Mouse (Mus musculus) 3134 (cell line): Measurements from ENCODE around the gene Dusp5.
"Not testable (repeated sequence)": the region's sequence is repeated elsewhere in the genome, so short reads cannot be mapped to it uniquely, and the experiment has no call there.

Source experiments
- DNase-seq: peaks from one replicate; pipeline ENCODE4 v3.0.0-alpha.2; 2011; ENCODE audit warnings: low spot score; ENCODE audit not compliant: insufficient read length; ENCODE audit errors: extremely low read depth

Gene Dusp5

DNA sequence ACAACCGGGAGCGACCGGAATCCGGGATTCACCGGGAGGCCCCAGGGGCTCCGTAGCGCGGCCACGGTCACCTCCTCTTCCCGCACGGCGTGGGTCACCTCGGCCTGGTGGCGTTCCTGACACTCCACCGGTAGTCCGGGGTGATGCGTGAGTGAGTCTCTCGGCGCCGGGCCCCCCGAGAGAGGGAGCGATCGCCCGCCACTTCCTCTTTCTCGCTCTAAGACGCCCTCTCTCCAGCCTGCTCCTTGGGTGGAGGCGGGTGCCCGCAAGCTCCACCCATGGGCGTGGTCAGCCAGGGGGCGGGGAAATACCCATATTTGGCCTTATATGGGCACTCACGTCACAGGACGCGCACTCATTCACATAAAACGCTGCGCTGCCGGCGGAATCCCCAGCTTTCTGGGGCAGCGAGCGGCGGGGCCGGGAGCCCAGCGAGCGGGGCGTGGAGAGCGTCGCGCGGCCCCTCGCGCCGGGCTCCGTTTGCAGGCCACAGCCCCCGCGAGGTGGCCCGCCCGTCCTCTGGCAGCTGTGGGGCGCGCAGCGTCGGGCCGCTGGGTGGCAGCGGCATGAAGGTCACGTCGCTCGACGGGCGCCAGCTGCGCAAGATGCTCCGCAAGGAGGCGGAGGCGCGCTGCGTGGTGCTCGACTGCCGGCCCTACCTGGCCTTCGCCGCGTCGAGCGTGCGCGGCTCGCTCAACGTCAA lies at the start of gene Dusp5:
Gene Dusp5 (plus strand): TSS at position 358 of the 703 bp plus-strand sequence.
- DNase-seq: peak; percentile 98

- DNase-seq: no peak
Observed at GRCm38 (mm10) chr19:53479590-53479989, 49.3 kb upstream of the Dusp5 start.

- DNase-seq: no peak
Observed at GRCm38 (mm10) chr19:53482093-53482492, 46.8 kb upstream of the Dusp5 start.

DNA sequence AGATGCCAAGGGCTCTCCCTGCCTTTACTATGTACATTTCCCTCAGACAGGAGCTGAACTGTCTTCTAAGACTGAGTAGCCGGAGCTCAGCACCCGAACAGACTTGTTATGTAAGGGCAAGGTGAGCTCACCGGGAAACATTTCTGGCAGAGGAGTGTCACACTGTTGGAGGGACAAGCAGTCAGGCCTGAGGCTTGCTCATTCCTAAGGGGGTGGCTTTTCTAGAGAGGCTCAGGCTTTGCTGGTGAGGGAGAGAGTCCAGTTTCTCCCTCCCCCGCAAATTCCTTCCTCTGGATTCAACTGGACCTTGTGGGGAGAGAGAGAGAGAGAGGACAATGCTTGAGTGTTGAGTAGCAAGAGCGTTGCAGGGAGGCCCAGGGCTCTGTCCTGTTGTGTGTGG lies 46.4 kb upstream of the Dusp5 start:
- DNase-seq: no peak

DNA sequence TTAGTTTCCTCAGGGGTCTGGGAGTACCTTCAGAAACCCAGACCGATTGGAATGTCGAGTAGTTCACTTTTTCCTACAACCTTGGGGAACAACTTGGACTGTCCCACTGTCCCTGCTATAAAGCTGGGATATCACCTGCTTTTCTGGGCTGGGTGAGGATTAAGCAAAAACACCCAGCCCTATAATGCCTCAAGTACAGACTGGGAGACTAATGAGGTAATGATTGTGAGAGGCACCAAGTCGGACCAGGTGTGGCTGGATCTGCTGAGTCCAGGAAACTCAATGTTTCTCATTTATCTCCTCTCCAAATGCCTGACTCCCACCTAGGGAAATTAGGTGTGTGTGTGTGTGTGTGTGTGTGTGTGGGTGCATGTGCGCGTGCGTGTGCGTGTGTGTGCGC lies 44.9 kb upstream of the Dusp5 start:
- DNase-seq: no peak

GRCm38 (mm10) chr19:53484918-53485317 lies 44.0 kb upstream of the Dusp5 start:
- no peak for DNase-seq

DNA sequence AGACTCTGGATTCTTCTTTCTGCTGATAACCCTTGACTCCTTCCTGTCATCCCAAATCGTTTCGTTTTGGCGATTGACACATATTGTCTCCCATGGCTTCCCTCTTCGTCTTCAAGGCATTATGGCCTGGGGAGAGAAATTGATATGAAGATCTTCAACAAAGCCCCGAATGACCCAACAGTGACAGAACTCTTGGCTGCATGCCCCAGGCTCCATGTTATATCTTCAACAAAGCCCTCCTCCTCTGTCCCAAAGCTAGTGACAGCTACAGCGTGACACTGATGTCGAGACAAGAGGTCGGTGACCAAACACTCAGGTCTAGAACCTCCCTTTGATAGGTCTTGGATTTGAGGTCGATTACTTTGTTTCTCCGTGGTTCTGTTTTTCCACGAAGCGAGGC lies 39.7 kb upstream of the Dusp5 start:
- no peak for DNase-seq

DNA sequence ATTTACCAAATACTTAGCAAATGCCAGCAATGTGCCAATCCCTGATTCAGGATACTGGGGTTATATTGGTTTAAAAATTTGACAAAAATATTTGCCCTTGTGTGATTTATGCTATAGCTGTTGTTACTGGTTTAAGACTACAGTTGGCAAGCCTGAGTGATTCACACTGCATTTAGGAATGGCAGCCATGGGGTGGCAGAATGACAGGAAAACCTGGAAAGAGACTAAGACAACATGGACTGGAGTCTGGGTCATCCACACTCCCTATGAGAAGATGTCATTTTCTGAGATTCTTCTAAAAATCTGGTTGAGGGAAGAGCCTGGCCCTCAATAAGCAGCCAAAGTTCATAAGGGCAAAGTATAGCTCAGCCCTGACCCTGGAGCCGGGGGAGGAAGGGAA lies 39.0 kb upstream of the Dusp5 start:
- DNase-seq: no peak

DNA sequence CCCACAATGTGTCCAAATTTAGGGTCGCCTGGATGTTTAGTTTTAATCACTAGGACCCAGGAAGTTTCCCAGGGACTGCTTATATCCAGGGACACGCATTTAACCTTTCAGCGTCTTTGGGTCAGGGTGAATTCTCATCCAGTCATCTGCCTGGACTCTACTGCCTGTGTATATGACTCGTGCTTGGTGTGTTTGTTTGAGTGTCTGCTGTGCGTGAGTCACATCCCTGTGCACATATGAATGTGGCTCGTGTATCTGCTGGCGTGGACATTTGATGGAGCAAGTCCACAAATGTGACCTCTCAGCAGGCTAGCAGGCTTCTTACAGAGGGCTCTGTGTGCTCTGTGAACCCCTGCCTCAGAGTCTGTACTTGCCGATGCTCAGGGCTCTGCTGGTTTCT lies 38.0 kb upstream of the Dusp5 start:
- DNase-seq: no peak

DNA sequence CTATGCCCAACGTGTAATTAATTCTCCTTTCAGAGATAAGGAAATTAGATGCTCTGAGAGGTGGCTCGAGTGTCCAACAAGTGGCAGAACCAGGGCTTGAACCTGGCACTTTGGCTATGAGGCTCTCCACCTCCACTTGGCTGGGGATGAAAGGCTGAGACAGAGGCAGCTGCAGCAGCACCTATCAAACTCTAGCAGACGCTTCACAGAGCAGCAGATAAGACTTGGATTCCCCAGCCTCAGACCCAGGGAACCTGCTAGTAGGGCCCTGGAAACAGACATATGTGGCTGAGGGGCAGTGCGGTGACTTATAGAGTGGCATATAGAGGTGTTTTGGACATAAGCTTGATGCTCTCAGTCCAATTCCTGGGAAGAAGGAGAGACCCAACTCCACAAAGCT lies 36.4 kb upstream of the Dusp5 start:
- DNase-seq: no peak

- DNase-seq: no peak
Observed at GRCm38 (mm10) chr19:53493866-53494265, 35.0 kb upstream of the Dusp5 start.

- no peak for DNase-seq
Observed at GRCm38 (mm10) chr19:53497910-53498309, 31.0 kb upstream of the Dusp5 start.

GRCm38 (mm10) chr19:53499049-53499448 lies 29.9 kb upstream of the Dusp5 start:
- DNase-seq: no peak

- DNase-seq: no peak
Observed at GRCm38 (mm10) chr19:53499451-53499940, 29.4 kb upstream of the Dusp5 start.

DNA sequence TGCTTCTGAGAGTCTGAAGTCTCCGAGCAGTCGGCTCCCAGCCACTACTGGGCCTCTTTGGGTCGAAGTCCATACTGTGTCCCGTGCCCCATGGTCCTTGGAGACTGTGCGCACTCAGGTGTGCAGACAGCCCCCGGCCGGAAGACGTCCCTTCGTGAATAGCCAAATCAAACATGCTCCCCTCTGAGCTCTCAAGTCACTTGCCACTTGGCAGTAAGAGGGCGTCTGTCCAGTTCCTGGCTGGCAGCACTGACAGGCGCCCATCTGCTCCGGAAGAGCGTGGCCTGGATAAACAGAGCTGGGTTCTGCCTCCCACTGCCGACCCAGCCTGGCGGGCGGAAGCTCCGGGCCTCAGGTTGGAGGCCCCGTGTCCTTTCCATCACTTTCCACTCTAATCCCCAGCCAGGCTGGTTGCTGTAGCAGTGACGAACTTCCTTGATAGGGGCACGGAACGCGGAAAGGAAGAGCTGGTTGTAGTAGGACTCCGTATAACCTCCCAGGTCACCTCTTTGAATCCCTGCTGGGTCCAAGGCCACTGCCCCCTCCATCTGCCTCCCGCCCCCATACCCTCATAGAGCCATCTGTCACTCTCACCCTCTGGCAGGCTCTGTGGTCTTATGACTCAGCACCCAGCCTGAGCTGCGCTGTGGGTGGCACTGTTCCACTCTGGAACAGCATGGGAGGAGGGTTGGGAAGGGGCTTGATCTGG lies 28.5 kb upstream of the Dusp5 start:
- peak; percentile 55 for DNase-seq

- DNase-seq: not testable (repeated sequence)
Observed at GRCm38 (mm10) chr19:53501239-53501638, 27.7 kb upstream of the Dusp5 start.

- DNase-seq: no peak
Observed at GRCm38 (mm10) chr19:53501765-53502164, 27.1 kb upstream of the Dusp5 start.

GRCm38 (mm10) chr19:53502891-53503371 lies 26.0 kb upstream of the Dusp5 start:
- peak; percentile 15 for DNase-seq

DNA sequence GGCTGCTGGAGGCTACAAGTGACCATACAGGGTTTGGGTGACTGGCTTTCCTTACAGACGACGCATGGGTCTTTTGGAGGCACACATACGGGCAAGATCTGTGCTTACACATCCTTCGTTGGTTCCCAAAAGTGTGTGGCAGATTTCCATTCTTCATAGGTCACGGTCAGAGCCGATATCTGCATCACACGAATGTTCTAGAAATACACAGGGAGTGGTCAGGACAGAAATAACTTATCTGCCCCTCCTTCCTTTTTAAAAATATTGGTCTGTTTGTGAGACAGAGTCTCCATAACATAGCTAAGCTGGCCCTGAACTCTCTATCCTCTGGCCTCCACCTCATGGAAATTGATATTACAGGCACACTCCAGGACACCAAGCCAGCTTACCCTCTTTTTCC lies 24.7 kb upstream of the Dusp5 start:
- no peak for DNase-seq

DNA sequence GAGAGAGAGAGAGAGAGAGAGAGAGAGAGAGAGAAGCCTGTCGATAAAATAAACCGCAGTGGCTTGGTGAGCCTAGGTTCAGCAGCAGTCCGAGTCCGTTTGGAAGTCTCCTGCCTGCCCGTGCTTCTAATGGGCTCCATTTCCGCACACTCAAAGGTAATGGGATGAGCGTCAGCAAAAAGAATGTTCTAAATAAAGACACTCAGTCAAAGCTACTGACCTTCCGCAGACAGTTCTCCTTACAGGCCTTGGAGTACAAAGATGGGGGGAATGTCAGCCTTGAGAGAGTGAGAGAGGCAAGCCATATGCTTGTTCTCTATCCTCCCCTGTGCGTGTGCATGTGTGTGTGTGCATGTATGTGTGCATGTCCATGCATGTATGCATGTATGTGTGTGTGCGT lies 23.2 kb upstream of the Dusp5 start:
- DNase-seq: no peak

GRCm38 (mm10) chr19:53507497-53507896 lies 21.4 kb upstream of the Dusp5 start:
- DNase-seq: no peak
